Mouse (Mus musculus): ENCODE data around the gene Fam173b. TPM values are rescaled to one million over a fixed set of nuclear protein-coding genes. Genes with fewer than 3 reads are reported as not detected.

Gene Fam173b
- polyA plus RNA-seq, 1 experiment from 2014 or later: 15.1 TPM

GRCm38 (mm10) chr15:31614666-31615065 lies 13.0 kb downstream of the Fam173b start:
- Histone ChIP-seq H3K4me2 (no peak overlapping the region), H3K9ac (no peak overlapping the region), H3K4me1 (no peaks in the 10 kb centered on the region), H3K27ac (no peak overlapping the region), H3K27me3 (replicated peaks) (no peaks in the 10 kb centered on the region), H3K4me3 (replicated peaks) (no peak overlapping the region), H3K9me3 (no peaks in the 10 kb centered on the region), H3K36me3 (peaks cover 17% of the 10 kb centered on the region; the same call in 1 of the 2 replicates)
- no peak for ATAC-seq (ENCODE audit: insufficient read depth, low FRiP score, low read depth)
- WGBS: 83% methylated on average over 2 of the region's 2 CpGs

DNA sequence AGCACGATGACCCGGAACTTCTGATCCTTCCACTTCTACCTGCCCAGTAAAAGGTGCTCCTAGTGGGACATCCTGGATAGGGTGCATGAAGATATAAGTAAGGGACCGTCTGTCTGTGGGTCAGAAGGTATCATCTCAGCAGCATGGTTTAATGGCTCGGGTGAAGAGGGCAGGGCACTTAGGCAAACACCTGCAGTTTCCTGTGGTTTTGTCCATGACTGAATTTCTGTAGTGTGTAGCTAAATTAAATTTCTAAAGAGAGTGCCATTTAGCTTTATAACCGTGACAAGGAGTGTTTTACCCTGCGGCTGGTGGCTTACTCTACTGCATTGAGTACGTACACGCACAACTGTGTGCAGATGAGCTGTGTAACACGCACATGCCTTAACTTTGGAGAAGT lies 15.6 kb downstream of the Fam173b start:
- Histone ChIP-seq H3K27ac (no peak overlapping the region), H3K4me1 (no peaks in the 10 kb centered on the region), H3K4me2 (no peak overlapping the region), H3K27me3 (replicated peaks) (no peaks in the 10 kb centered on the region), H3K36me3 (peaks cover 17% of the 10 kb centered on the region; the same call in 1 of the 2 replicates), H3K9me3 (no peaks in the 10 kb centered on the region), H3K4me3 (replicated peaks) (no peak overlapping the region), H3K9ac (no peak overlapping the region)
- 92% methylated on average over 9 of the region's 9 CpGs for WGBS
- ATAC-seq (ENCODE audit: insufficient read depth, low FRiP score, low read depth): no peak

DNA sequence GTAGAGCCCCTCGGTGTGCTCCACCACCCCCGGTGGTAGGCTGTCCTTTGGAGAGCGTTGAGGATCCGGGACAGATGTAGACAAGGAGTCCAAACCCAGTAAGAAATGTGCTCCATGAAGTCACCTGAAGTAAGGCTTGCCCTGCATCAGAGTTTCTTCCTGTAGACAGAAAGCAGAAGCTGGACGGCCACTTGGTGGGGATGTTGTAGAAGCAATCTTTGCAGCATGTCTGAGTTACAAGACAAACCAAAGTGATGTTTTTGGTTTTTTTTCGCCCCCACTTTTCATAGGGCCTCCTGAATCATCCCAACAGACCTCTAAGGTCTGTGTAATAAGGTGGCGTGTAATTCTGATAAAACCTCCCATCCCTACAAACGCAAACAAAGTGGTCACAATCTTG lies 17.9 kb downstream of the Fam173b start:
- Histone ChIP-seq H3K27me3 (replicated peaks) (no peaks in the 10 kb centered on the region), H3K9me3 (no peaks in the 10 kb centered on the region), H3K36me3 (peaks cover 17% of the 10 kb centered on the region; the same call in 1 of the 2 replicates), H3K4me1 (no peaks in the 10 kb centered on the region), H3K27ac (no peak overlapping the region), H3K4me2 (no peak overlapping the region), H3K9ac (no peak overlapping the region), H3K4me3 (replicated peaks) (no peak overlapping the region)
- ATAC-seq (ENCODE audit: insufficient read depth, low FRiP score, low read depth): no peak
- WGBS: 90% methylated on average over 8 of the region's 8 CpGs

DNA sequence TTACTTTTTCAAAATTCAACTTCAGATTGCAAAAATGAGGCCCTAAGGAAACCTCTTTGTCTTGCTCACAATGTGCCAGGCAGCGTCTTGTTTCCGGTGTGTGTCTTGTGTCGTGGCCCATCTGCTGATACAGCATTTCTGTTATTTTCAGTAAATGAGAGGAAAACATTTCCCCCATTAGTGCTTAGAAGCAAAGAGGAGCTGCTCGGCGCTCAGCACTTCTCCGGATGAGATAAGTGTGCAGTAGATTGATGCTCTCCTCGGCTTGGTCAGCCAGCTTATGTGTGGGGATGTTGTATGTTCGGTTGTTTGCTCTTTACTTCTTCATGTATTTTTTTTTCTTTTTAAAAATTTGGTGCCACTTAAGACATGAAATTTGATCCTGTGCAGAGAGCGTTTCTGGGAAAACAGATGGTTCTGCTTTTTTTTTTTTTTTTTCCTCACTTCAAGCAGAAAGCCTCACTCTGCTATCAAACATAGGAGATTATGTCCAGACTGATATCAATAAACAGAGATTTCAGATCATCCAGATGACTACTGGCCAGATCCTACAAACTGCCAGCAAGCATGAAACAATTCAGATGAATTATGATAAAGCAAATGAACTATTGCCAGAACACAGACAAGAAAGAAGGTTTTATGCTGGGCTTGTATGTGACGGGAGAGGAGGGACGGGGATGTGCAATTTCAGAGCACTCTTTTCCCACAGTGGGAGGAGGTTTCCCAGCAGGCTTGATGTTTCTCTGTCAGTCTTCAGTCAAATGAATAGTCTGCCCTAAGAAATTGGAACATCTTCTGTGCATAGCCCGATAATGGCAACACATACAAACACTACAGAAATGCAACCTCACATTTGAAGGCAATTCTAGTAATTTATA lies 25.9 kb downstream of the Fam173b start:
- WGBS: 30% methylated on average over 12 of the region's 12 CpGs
- H3K4me1 ChIP-seq: 0 out of 2 replicates have a peak, but pooled peaks cover 3% of the 10 kb centered on the region
- no peak for ATAC-seq (ENCODE audit: insufficient read depth, low FRiP score, low read depth)
- H3K9ac ChIP-seq: no peak overlapping the region
- no peaks in the 10 kb centered on the region for H3K9me3 ChIP-seq
- 0 out of 2 replicates have a peak overlapping the region, but pooled peaks have one; percentile 0 for H3K4me2 ChIP-seq
- no peak overlapping the region for H3K4me3 ChIP-seq (replicated peaks)
- H3K27me3 ChIP-seq (replicated peaks): no peaks in the 10 kb centered on the region
- H3K27ac ChIP-seq: peak overlapping the region; percentile 26; the same call in 1 of the 2 replicates
- H3K36me3 ChIP-seq: no peaks in the 10 kb centered on the region

GRCm38 (mm10) chr15:31628180-31628579 lies 26.5 kb downstream of the Fam173b start:
- H3K27me3 ChIP-seq (replicated peaks): no peaks in the 10 kb centered on the region
- no peak overlapping the region for H3K27ac ChIP-seq
- H3K9ac ChIP-seq: no peak overlapping the region
- H3K4me2 ChIP-seq: no peak overlapping the region
- 0 out of 2 replicates have a peak, but pooled peaks cover 3% of the 10 kb centered on the region for H3K4me1 ChIP-seq
- no peaks in the 10 kb centered on the region for H3K9me3 ChIP-seq
- 73% methylated on average over 10 of the region's 10 CpGs for WGBS
- no peaks in the 10 kb centered on the region for H3K36me3 ChIP-seq
- no peak for ATAC-seq (ENCODE audit: insufficient read depth, low FRiP score, low read depth)
- H3K4me3 ChIP-seq (replicated peaks): no peak overlapping the region

- Histone ChIP-seq H3K9ac (no peak overlapping the region), H3K27me3 (replicated peaks) (no peaks in the 10 kb centered on the region), H3K36me3 (no peaks in the 10 kb centered on the region), H3K4me1 (0 out of 2 replicates have a peak, but pooled peaks cover 3% of the 10 kb centered on the region), H3K4me2 (no peak overlapping the region), H3K27ac (no peak overlapping the region), H3K4me3 (replicated peaks) (no peak overlapping the region), H3K9me3 (no peaks in the 10 kb centered on the region)
- WGBS: 87% methylated on average over 3 of the region's 3 CpGs
- ATAC-seq (ENCODE audit: insufficient read depth, low FRiP score, low read depth): no peak
These were observed 27.9 kb downstream of the Fam173b start for GRCm38 (mm10) chr15:31629556-31629955.

DNA sequence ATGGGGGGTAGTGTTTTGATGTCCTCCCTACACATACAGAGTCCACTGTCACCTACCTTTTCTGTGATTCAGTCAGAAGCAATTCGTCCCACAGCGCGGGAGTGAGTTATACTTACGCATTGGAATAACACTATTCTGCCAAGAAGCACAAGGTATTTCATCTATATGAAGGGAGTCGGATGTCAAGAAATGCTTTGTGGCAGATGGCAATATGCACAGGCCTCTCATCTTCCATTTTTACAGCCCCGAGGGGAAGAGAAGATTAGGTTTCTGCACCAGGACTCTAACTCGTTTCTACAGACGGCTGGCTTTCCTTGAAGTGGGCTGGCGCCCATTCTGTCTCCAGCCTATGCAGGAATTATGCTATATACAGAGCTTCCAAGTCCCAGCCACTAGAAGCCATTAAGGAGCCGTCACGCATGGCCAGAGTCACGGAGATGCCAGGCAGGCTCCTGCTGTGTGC lies 29.8 kb downstream of the Fam173b start:
- Histone ChIP-seq H3K36me3 (no peaks in the 10 kb centered on the region), H3K4me2 (no peak overlapping the region), H3K9ac (no peak overlapping the region), H3K27ac (no peak overlapping the region), H3K9me3 (no peaks in the 10 kb centered on the region), H3K4me3 (replicated peaks) (no peak overlapping the region), H3K4me1 (0 out of 2 replicates have a peak, but pooled peaks cover 3% of the 10 kb centered on the region), H3K27me3 (replicated peaks) (no peaks in the 10 kb centered on the region)
- no peak for ATAC-seq (ENCODE audit: insufficient read depth, low FRiP score, low read depth)
- WGBS: 84% methylated on average over 12 of the region's 12 CpGs

GRCm38 (mm10) chr15:31632478-31632877 lies 30.8 kb downstream of the Fam173b start:
- Histone ChIP-seq H3K36me3 (no peaks in the 10 kb centered on the region), H3K27me3 (replicated peaks) (no peaks in the 10 kb centered on the region), H3K9ac (no peak overlapping the region), H3K4me3 (replicated peaks) (no peak overlapping the region), H3K27ac (no peak overlapping the region), H3K9me3 (no peaks in the 10 kb centered on the region), H3K4me1 (0 out of 2 replicates have a peak, but pooled peaks cover 3% of the 10 kb centered on the region), H3K4me2 (no peak overlapping the region)
- no peak for ATAC-seq (ENCODE audit: insufficient read depth, low FRiP score, low read depth)
- WGBS: 83% methylated on average over 4 of the region's 4 CpGs

DNA sequence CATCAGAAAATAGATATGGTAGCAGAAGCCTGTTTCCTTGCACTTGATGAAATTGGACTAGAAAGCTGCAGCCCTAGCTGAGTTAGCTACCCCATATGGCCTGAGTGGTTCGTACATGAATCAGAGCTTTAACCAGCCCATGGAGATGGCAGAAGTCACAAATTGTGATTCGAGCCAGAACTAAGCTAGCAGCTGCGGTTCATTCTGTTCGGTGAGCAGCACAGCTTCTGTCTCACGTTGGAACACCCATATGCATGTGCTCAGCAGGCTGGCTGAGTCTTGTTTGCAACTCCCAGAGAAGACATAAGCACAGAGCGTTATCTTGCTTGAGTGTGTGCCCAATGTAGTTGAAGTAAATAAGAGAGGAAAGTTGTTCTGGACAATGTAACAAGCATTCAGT lies 32.9 kb downstream of the Fam173b start:
- no peak overlapping the region for H3K9ac ChIP-seq
- H3K4me3 ChIP-seq (replicated peaks): no peak overlapping the region
- no peak overlapping the region for H3K4me2 ChIP-seq
- no peak overlapping the region for H3K27ac ChIP-seq
- ATAC-seq (ENCODE audit: insufficient read depth, low FRiP score, low read depth): no peak
- no peaks in the 10 kb centered on the region for H3K36me3 ChIP-seq
- H3K9me3 ChIP-seq: no peaks in the 10 kb centered on the region
- H3K4me1 ChIP-seq: no peaks in the 10 kb centered on the region
- no peaks in the 10 kb centered on the region for H3K27me3 ChIP-seq (replicated peaks)
- WGBS: 76% methylated on average over 6 of the region's 6 CpGs

- H3K9ac ChIP-seq: no peak overlapping the region
- H3K27ac ChIP-seq: no peak overlapping the region
- H3K4me2 ChIP-seq: no peak overlapping the region
- H3K36me3 ChIP-seq: no peaks in the 10 kb centered on the region
- no peaks in the 10 kb centered on the region for H3K27me3 ChIP-seq (replicated peaks)
- 76% methylated on average over 9 of the region's 9 CpGs for WGBS
- no peaks in the 10 kb centered on the region for H3K4me1 ChIP-seq
- no peak overlapping the region for H3K4me3 ChIP-seq (replicated peaks)
- no peak for ATAC-seq (ENCODE audit: insufficient read depth, low FRiP score, low read depth)
- no peaks in the 10 kb centered on the region for H3K9me3 ChIP-seq
These were observed 34.5 kb downstream of the Fam173b start for GRCm38 (mm10) chr15:31636091-31636595.

DNA sequence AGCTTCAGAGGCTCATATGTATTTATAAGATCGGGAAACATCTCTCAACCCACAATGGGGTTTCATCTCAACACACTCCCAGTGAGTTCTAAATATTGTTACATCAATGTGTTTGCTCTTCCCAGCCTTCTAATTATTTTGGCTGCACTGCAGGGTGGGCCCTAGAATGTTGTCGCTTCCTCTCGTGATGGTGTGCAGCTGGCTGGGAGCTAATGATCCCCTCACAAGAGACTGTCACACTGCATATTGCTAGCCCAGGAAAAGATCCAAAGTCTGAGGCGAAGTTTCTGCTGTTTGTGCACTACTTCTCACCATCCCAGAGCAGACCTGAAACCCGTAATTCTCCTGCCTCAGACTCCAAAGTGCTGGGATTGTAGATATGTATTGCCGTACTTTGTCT lies 45.6 kb downstream of the Fam173b start:
- no peaks in the 10 kb centered on the region for H3K9me3 ChIP-seq
- H3K27me3 ChIP-seq (replicated peaks): no peaks in the 10 kb centered on the region
- no peak overlapping the region for H3K4me3 ChIP-seq (replicated peaks)
- no peak overlapping the region for H3K9ac ChIP-seq
- no peak for ATAC-seq (ENCODE audit: insufficient read depth, low FRiP score, low read depth)
- 69% methylated on average over 6 of the region's 6 CpGs for WGBS
- no peaks in the 10 kb centered on the region; the same call in 1 of the 2 replicates for H3K4me1 ChIP-seq
- H3K27ac ChIP-seq: no peak overlapping the region
- H3K36me3 ChIP-seq: no peaks in the 10 kb centered on the region
- H3K4me2 ChIP-seq: no peak overlapping the region
